Mouse (Mus musculus) heart, adult 2 months (tissue): ENCODE measurements around the gene Zfp273.
A peak's percentile ranks its signal among the peaks of the same experiment; 100 is the strongest.

Experiments
- CTCF ChIP-seq: fragments of 200-600 bp; IDR thresholded peaks from 2 replicates; pipeline ENCODE4 v1.8.1; 2022; ENCODE audit warnings: antibody characterized with exemption, mild to moderate bottlenecking, moderate library complexity
- POLR2A ChIP-seq: fragments of 200-500 bp; IDR thresholded peaks from 2 replicates; pipeline ENCODE4 v1.6.1; 2011; ENCODE audit warnings: mild to moderate bottlenecking, low read depth, low read length, control low read depth; ENCODE audit not compliant: insufficient read depth

- TF ChIP-seq CTCF = peak; percentile 74
- no peak for TF ChIP-seq POLR2A
These were observed 30.7 kb downstream of the Zfp273 start for GRCm38 (mm10) chr13:67844119-67844852.
